Comparison of ENCODE assay signal across 20 mouse cellular contexts in the genomic region with DNA sequence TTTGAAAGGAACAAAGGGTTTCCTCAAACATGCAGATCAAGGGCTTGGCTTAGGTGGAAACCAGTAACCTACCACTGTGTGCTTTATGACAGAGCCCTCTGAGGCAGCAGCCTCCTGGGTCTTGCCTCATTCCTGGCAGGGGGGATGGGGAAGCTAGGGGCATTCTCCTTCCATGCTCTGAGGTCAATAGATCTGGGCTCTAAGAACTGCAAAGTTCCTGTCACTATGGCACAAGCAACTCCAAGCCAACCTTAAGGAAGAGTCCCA. TPM values are rescaled to one million over a fixed set of nuclear protein-coding genes. Genes with fewer than 3 reads are reported as not detected.
A peak's percentile ranks its signal among the peaks of the same experiment; 100 is the strongest.
DNase-seq lines count a peak whose midpoint lies in the region; ATAC-seq and TF ChIP-seq lines count a peak whose summit lies in the region.
"Had no signal": no experiment of that assay in that cellular context is flagged by ENCODE, and none has a peak within 500 bp of the region (broad histone marks: within the 10 kb centered on the region; RNA-seq: fewer than 3 reads in every experiment).

No protein-coding gene starts in this region.

- H3K4me3 ChIP-seq in kidney, embryonic 16.5 days (ENCODE audit: low read length): no peak overlapping the region
- no peak overlapping the region for H3K4me3 ChIP-seq in kidney, adult 2 months (ENCODE audit: insufficient read depth, low read depth, low read length)
- H3K4me3 ChIP-seq in stomach, embryonic 14.5 days (ENCODE audit: low read depth, low read length): no peak overlapping the region
- H3K4me3 ChIP-seq in stomach, postnatal 0 days (ENCODE audit: low read depth, low read length): no peak overlapping the region
- H3K4me3 ChIP-seq in liver, postnatal 0 days (ENCODE audit: low read depth, low read length): no peak overlapping the region
- H3K4me3 ChIP-seq: forebrain, embryonic 15.5 days; midbrain, embryonic 15.5 days; neural tube, embryonic 13.5 days had no signal

- H3K36me3 ChIP-seq in kidney, embryonic 16.5 days (ENCODE audit: insufficient read depth, low read length): no peaks in the 10 kb centered on the region
- no peaks in the 10 kb centered on the region for H3K36me3 ChIP-seq in kidney, adult 2 months (ENCODE audit: control insufficient read depth, insufficient read depth, low read length)
- H3K36me3 ChIP-seq in stomach, embryonic 14.5 days (ENCODE audit: control insufficient read depth, insufficient read depth, low read length): no peaks in the 10 kb centered on the region
- no peaks in the 10 kb centered on the region for H3K36me3 ChIP-seq in stomach, postnatal 0 days (ENCODE audit: control insufficient read depth, insufficient read depth, low read length)
- no peaks in the 10 kb centered on the region for H3K36me3 ChIP-seq in liver, postnatal 0 days (replicated peaks; ENCODE audit: insufficient read depth, low read length)
- H3K36me3 ChIP-seq: forebrain, embryonic 15.5 days; midbrain, embryonic 15.5 days; neural tube, embryonic 13.5 days had no signal

- TF ChIP-seq CTCF in kidney, adult 2 months (conservative IDR thresholded peaks at IDR 0.05; ENCODE audit: insufficient read depth, insufficient read length, low read depth, low read length): no peak
- no peak for TF ChIP-seq CTCF in stomach, postnatal 0 days (IDR thresholded peaks at IDR 0.05; ENCODE audit: low read depth)
- no peak for TF ChIP-seq CTCF in liver, postnatal 0 days (IDR thresholded peaks at IDR 0.05; ENCODE audit: low read depth)

- no peaks in the 10 kb centered on the region for H3K9me3 ChIP-seq in kidney, embryonic 16.5 days (ENCODE audit: low read length)
- no peaks in the 10 kb centered on the region for H3K9me3 ChIP-seq in stomach, embryonic 14.5 days (ENCODE audit: control insufficient read depth, low read depth, low read length)
- no peaks in the 10 kb centered on the region for H3K9me3 ChIP-seq in stomach, postnatal 0 days (ENCODE audit: control insufficient read depth, low read length)
- no peaks in the 10 kb centered on the region for H3K9me3 ChIP-seq in liver, postnatal 0 days (ENCODE audit: low read length)
- H3K9me3 ChIP-seq: forebrain, embryonic 15.5 days; midbrain, embryonic 15.5 days; neural tube, embryonic 13.5 days had no signal

- no peak overlapping the region for H3K9ac ChIP-seq in kidney, embryonic 16.5 days (replicated peaks; ENCODE audit: low read length)
- H3K9ac ChIP-seq in stomach, embryonic 14.5 days (replicated peaks; ENCODE audit: low read depth, low read length): no peak overlapping the region
- no peak overlapping the region for H3K9ac ChIP-seq in stomach, postnatal 0 days (ENCODE audit: low read length)
- no peak overlapping the region for H3K9ac ChIP-seq in liver, postnatal 0 days (replicated peaks)
- H3K9ac ChIP-seq: forebrain, embryonic 15.5 days; midbrain, embryonic 15.5 days; neural tube, embryonic 13.5 days had no signal

- H3K27ac ChIP-seq in kidney, embryonic 16.5 days (ENCODE audit: low read length): peak overlapping the region; percentile 43; the same call in 1 of the 2 replicates
- H3K27ac ChIP-seq in kidney, adult 2 months (ENCODE audit: insufficient read depth, low read depth, low read length): no peak overlapping the region; the same call in 1 of the 2 replicates
- peak overlapping the region; percentile 28; the same call in 1 of the 2 replicates for H3K27ac ChIP-seq in stomach, embryonic 14.5 days (ENCODE audit: low read length)
- H3K27ac ChIP-seq in stomach, postnatal 0 days (replicated peaks): no peak overlapping the region
- peak overlapping the region; percentile 70 for H3K27ac ChIP-seq in liver, postnatal 0 days (ENCODE audit: low read depth)
- H3K27ac ChIP-seq: forebrain, embryonic 15.5 days; midbrain, embryonic 15.5 days; neural tube, embryonic 13.5 days had no signal

- no peak for ATAC-seq in kidney, embryonic 16.5 days (ENCODE audit: low FRiP score, low TSS enrichment)
- ATAC-seq in stomach, embryonic 14.5 days (ENCODE audit: insufficient number of reproducible peaks, insufficient read depth, low FRiP score, low read depth): 0 out of 2 replicates have a peak, but pooled peaks have one; percentile 37
- no peak for ATAC-seq in stomach, postnatal 0 days (ENCODE audit: low FRiP score, low TSS enrichment)
- ATAC-seq in liver, postnatal 0 days: peak; percentile 49; the same call in 1 of the 2 replicates
- no peak for ATAC-seq in erythroid progenitor cell, adult 5-6 weeks (replicated peaks; ENCODE audit: low FRiP score, poor library complexity, severe bottlenecking)
- ATAC-seq: CD4-positive, CD25-positive, alpha-beta regulatory T cell, adult 4 months; forebrain, embryonic 15.5 days; midbrain, embryonic 15.5 days had no signal

- TF ChIP-seq EP300 in stomach, postnatal 0 days (optimal IDR thresholded peaks at IDR 0.05): no peak
- no peak for TF ChIP-seq EP300 in liver, postnatal 0 days (IDR thresholded peaks at IDR 0.05; ENCODE audit: low read depth)

- no peaks in the 10 kb centered on the region for H3K27me3 ChIP-seq in kidney, embryonic 16.5 days (ENCODE audit: insufficient read depth, low read length)
- no peaks in the 10 kb centered on the region for H3K27me3 ChIP-seq in kidney, adult 2 months (replicated peaks; ENCODE audit: control insufficient read depth, insufficient read depth, low read length)
- no peaks in the 10 kb centered on the region for H3K27me3 ChIP-seq in stomach, embryonic 14.5 days (ENCODE audit: control insufficient read depth, insufficient read depth, low read length)
- no peaks in the 10 kb centered on the region for H3K27me3 ChIP-seq in stomach, postnatal 0 days (ENCODE audit: control insufficient read depth, insufficient read depth, low read length)
- no peaks in the 10 kb centered on the region for H3K27me3 ChIP-seq in liver, postnatal 0 days (ENCODE audit: insufficient read depth, low read length)
- H3K27me3 ChIP-seq: forebrain, embryonic 15.5 days; midbrain, embryonic 15.5 days; neural tube, embryonic 13.5 days had no signal

- H3K4me1 ChIP-seq in kidney, embryonic 16.5 days (ENCODE audit: insufficient read depth, low read length): peaks cover 9% of the 10 kb centered on the region; the same call in 1 of the 2 replicates
- no peaks in the 10 kb centered on the region; the same call in 1 of the 2 replicates for H3K4me1 ChIP-seq in kidney, adult 2 months (ENCODE audit: control insufficient read depth, insufficient read depth, low read length)
- H3K4me1 ChIP-seq in stomach, embryonic 14.5 days (ENCODE audit: control insufficient read depth, insufficient read depth, low read length): no peaks in the 10 kb centered on the region
- no peaks in the 10 kb centered on the region for H3K4me1 ChIP-seq in stomach, postnatal 0 days (replicated peaks; ENCODE audit: control insufficient read depth, insufficient read depth)
- H3K4me1 ChIP-seq in liver, postnatal 0 days (ENCODE audit: insufficient read depth): peaks cover 16% of the 10 kb centered on the region
- H3K4me1 ChIP-seq: midbrain, embryonic 15.5 days had no signal

- no peak for DNase-seq in kidney, adult 2 months
- no peak for DNase-seq in stomach, postnatal 0 days (ENCODE audit: low spot score)
- DNase-seq in liver, postnatal 0 days: no peak
- DNase-seq in cerebellum, adult 11-12 months: no peak
- DNase-seq: cerebellum, postnatal 14 days; lung, postnatal 10 days; right cerebral cortex, adult 18-20 months; thymus, postnatal 25 days had no signal

- no peak for TF ChIP-seq POLR2A in kidney, adult 2 months (IDR thresholded peaks at IDR 0.05; ENCODE audit: low read depth, low read length)

- H3K4me2 ChIP-seq in kidney, embryonic 16.5 days (replicated peaks; ENCODE audit: low read depth, low read length): no peak overlapping the region
- H3K4me2 ChIP-seq in stomach, embryonic 14.5 days (replicated peaks; ENCODE audit: low read depth, low read length): no peak overlapping the region
- no peak overlapping the region for H3K4me2 ChIP-seq in stomach, postnatal 0 days (replicated peaks; ENCODE audit: low read depth)
- H3K4me2 ChIP-seq in liver, postnatal 0 days (ENCODE audit: low read depth, low read length): no peak overlapping the region
- H3K4me2 ChIP-seq: forebrain, embryonic 15.5 days; midbrain, embryonic 15.5 days; neural tube, embryonic 13.5 days had no signal

RNA-seq across cellular contexts. Expression of gene F830045P16Rik, which starts 22.1 kb away (rescaled TPM):
- polyA plus RNA-seq in kidney, embryonic 16.5 days (2015; fragmentation: Nextera tagmentation; extraction: Ambion mirVana): not detected in 2 replicates
- not detected in 2 replicates for polyA plus RNA-seq in kidney, adult 2 months (2012; rRNA removed)
- not detected in 2 replicates for polyA plus RNA-seq in stomach, embryonic 14.5 days (2014; fragmentation: Nextera tagmentation; extraction: Ambion mirVana)
- 0.05 TPM in 1 of 2 replicates, not detected in the other for polyA plus RNA-seq in stomach, postnatal 0 days (2015; fragmentation: Nextera tagmentation; extraction: Ambion mirVana)
- polyA plus RNA-seq in liver, postnatal 0 days (2015; fragmentation: Nextera tagmentation; extraction: Ambion mirVana): not detected in 2 replicates
- total RNA-seq in erythroid progenitor cell, adult 5-6 weeks (2015; ENCODE audit: low replicate concordance): not detected in 2 replicates
- not detected in 2 replicates for total RNA-seq in erythroid progenitor cell, adult 5-6 weeks (2017; ENCODE audit: low replicate concordance)
- total RNA-seq: adrenal gland, adult 18-20 months; gastrocnemius, adult 8-10 months; hematopoietic stem cell, adult 5-6 weeks had no signal
- polyA plus RNA-seq: CD4-positive, CD25-positive, alpha-beta regulatory T cell, adult 4 months; forebrain, embryonic 15.5 days; intestine, embryonic 14.5 days; large intestine, adult 2 months; midbrain, embryonic 15.5 days; neural tube, embryonic 13.5 days had no signal

Comparison
In these comparisons a context has a peak if more than half of its experiments do, and no peak if none do; other contexts are left out.
1. ATAC-seq: peak in stomach, embryonic 14.5 days (single experiment) and liver, postnatal 0 days (single experiment); none in kidney, embryonic 16.5 days (single experiment), stomach, postnatal 0 days (single experiment) and erythroid progenitor cell, adult 5-6 weeks (single experiment).
2. H3K27ac ChIP-seq: peak in kidney, embryonic 16.5 days (single experiment), stomach, embryonic 14.5 days (single experiment) and liver, postnatal 0 days (single experiment); none in kidney, adult 2 months (single experiment) and stomach, postnatal 0 days (single experiment).